Mouse (Mus musculus): ENCODE measurements around the gene Uroc1. TPM values are rescaled to one million over a fixed set of nuclear protein-coding genes. Genes with fewer than 3 reads are reported as not detected.

Gene Uroc1
- not detected for polyA plus RNA-seq (2015; fragmentation: Illumina TruSeq; extraction: RNeasy Lipid Tissue Mini Kit (QIAGEN cat#74804); ENCODE audit: insufficient read depth, low read depth, low replicate concordance)

DNA sequence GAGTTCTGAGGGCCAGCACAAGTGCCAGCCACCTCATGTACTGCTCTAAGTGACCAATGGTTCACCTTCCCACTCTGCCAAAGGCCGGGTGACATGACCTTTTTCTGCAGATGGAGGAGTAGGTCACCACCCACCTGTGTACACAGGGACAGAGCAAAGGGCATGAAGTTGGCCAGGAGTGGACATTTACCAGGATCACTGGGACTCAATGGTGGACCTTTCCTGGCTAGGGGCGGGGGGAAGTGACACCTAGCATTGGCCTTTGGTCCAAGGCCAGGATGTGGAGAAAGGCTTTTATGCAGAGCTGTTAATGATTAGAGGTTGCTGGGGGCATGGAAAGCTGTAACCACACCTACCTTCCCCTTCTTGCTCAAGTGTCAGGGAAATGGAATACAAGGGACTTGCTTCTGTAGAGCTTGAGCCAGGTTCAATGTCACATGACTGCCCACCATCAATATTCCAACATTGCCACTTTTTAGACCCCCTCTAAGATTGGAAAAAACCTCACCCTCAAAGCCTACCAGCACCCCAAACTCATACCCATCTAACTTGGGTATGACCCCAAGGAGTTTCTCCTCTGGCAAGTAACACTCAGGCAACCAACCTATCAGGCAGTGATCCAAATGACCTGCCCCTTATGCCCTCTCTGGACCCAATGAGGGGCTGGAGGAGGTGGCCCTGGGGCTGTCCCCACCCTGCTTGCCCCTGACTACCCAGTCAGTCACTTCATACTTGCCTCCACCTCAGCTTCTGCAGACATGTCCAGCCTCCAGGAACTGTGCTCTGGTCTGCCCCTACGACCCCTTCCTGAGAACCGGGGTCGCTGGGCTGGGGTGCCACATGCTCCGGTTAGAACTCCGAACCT lies at the start of gene Uroc1:
Gene Uroc1 (plus strand): TSS at position 724 of the 865 bp plus-strand sequence.

DNA sequence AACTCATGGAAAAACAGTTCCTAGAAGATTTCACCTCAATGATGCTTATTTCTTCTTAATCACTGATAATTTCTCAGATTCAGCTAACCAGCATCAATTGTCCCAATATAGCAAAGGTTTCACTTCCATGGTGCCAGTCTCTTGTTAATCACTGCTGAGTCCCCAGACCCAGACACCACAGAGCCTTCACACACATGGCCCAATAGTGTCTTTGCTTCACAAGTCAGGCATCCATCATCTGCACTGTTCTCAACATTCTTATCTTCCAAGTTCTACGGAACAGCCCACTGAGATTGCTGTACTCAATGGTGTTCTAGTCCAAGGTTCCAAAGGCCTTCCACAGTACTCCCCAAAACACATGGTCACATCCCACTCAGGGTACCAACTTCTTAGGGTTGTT lies 32.2 kb upstream of the Uroc1 start, which contains the start of gene BC048671:
Gene BC048671 (plus strand): TSS at position 301 of the 400 bp plus-strand sequence.

DNA sequence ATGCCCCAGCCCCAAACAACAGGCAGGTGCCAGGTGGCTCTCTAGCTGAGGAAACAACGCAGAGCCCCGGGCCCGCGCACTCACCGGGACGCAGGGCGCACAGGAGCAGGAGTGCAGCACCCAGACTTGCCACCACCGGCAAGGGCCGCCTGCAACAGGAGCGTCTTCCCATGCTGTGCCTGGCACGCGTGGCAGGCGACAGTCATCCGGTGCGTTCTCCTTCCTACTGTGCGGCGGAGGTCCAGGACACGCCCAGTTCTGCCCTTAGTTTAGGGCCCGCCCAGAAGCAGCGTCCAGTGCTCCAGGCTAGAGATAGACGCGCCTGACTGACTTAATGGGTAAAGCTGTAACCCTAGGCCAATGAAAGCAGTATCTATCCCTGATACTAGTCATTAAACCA lies 8.1 kb upstream of the Uroc1 start, which contains the start of gene Chst13:
Gene Chst13 (minus strand): TSS at position 195 of the 400 bp plus-strand sequence.

DNA sequence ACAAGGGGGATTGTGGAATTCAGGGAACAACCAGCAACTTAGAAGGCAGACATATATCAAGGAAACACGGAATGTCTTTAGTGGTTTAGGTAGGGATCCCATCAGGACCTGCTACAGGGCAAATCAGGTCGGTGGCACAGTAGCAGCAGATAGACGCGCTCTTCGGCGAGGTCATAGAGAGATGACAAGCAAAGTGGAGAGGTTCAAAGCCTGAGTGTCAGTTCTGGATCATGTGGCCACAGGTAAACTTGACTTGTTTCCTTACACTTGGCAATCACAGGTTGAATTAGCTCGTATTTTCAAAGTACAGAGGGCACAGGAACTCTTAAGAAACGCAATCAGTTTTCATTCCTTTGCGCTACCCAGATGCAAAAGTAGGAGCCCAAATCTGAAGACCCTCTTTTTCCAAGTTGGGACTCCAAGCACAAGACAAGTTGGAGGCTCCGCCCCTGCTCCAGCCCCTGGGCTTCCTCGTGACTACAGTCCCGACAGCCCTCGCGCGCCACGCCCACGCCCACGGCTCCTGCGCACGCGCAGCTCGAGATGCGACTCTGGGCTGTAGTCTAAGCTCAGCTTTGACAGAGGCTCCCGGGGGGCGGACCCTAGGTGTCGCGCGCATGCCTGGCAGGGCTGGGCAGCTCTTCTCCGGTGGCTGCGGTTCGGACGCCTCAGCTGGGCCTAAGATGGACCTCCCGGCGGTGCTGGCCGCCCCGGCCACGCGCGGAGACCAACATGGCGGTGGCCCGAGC lies 36.1 kb downstream of the Uroc1 start, which contains the start of gene Zxdc:
Gene Zxdc (plus strand): TSS at position 517 of the 749 bp plus-strand sequence.

Other genes with a start within 250 kb of the Uroc1 start
- not detected for gene Vmn1r50, start 231.9 kb upstream of the Uroc1 start, polyA plus RNA-seq (2015; fragmentation: Illumina TruSeq; extraction: RNeasy Lipid Tissue Mini Kit (QIAGEN cat#74804); ENCODE audit: insufficient read depth, low read depth, low replicate concordance)
- gene Vmn1r51, start 210.7 kb upstream of the Uroc1 start, polyA plus RNA-seq (2015; fragmentation: Illumina TruSeq; extraction: RNeasy Lipid Tissue Mini Kit (QIAGEN cat#74804); ENCODE audit: insufficient read depth, low read depth, low replicate concordance), result not detected
- not detected for gene Vmn1r52, start 158.5 kb upstream of the Uroc1 start, polyA plus RNA-seq (2015; fragmentation: Illumina TruSeq; extraction: RNeasy Lipid Tissue Mini Kit (QIAGEN cat#74804); ENCODE audit: insufficient read depth, low read depth, low replicate concordance)
- not detected for gene V1ra8, start 130.5 kb upstream of the Uroc1 start, polyA plus RNA-seq (2015; fragmentation: Illumina TruSeq; extraction: RNeasy Lipid Tissue Mini Kit (QIAGEN cat#74804); ENCODE audit: insufficient read depth, low read depth, low replicate concordance)
- gene Vmn1r53, start 108.8 kb upstream of the Uroc1 start, polyA plus RNA-seq (2015; fragmentation: Illumina TruSeq; extraction: RNeasy Lipid Tissue Mini Kit (QIAGEN cat#74804); ENCODE audit: insufficient read depth, low read depth, low replicate concordance), result not detected
- not detected for gene Vmn1r54, start 87.0 kb upstream of the Uroc1 start, polyA plus RNA-seq (2015; fragmentation: Illumina TruSeq; extraction: RNeasy Lipid Tissue Mini Kit (QIAGEN cat#74804); ENCODE audit: insufficient read depth, low read depth, low replicate concordance)
- gene BC048671, start 32.1 kb upstream of the Uroc1 start, polyA plus RNA-seq (2015; fragmentation: Illumina TruSeq; extraction: RNeasy Lipid Tissue Mini Kit (QIAGEN cat#74804); ENCODE audit: insufficient read depth, low read depth, low replicate concordance), result not detected
- gene Chst13, start 8.1 kb upstream of the Uroc1 start, polyA plus RNA-seq (2015; fragmentation: Illumina TruSeq; extraction: RNeasy Lipid Tissue Mini Kit (QIAGEN cat#74804); ENCODE audit: insufficient read depth, low read depth, low replicate concordance), result not detected
- 4.5 TPM for gene Zxdc, start 36.2 kb downstream of the Uroc1 start, polyA plus RNA-seq (2015; fragmentation: Illumina TruSeq; extraction: RNeasy Lipid Tissue Mini Kit (QIAGEN cat#74804); ENCODE audit: insufficient read depth, low read depth, low replicate concordance)
- 0.72 TPM for gene Cfap100, start 95.5 kb downstream of the Uroc1 start, polyA plus RNA-seq (2015; fragmentation: Illumina TruSeq; extraction: RNeasy Lipid Tissue Mini Kit (QIAGEN cat#74804); ENCODE audit: insufficient read depth, low read depth, low replicate concordance)
- gene Klf15, start 129.3 kb downstream of the Uroc1 start, polyA plus RNA-seq (2015; fragmentation: Illumina TruSeq; extraction: RNeasy Lipid Tissue Mini Kit (QIAGEN cat#74804); ENCODE audit: insufficient read depth, low read depth, low replicate concordance), result 29.6 TPM
- gene Aldh1l1, start 153.1 kb downstream of the Uroc1 start, polyA plus RNA-seq (2015; fragmentation: Illumina TruSeq; extraction: RNeasy Lipid Tissue Mini Kit (QIAGEN cat#74804); ENCODE audit: insufficient read depth, low read depth, low replicate concordance), result 11.9 TPM

All from pancreas, adult 10 weeks (tissue).